Mouse (Mus musculus) CH12.LX (cell line): ENCODE results near the gene Pou5f1. TPM values are rescaled to one million over a fixed set of nuclear protein-coding genes. Genes with fewer than 3 reads are reported as not detected.

Source experiments
- DNase-seq: peaks from one replicate; pipeline ENCODE4 v3.0.0-alpha.2; 2013; ENCODE audit errors: extremely low read depth
- H3K27ac ChIP-seq: 2 replicates; pipeline ENCODE4 v1.5.1; 2012; ENCODE audit warnings: low read depth, mild to moderate bottlenecking, control low read depth, moderate library complexity; ENCODE audit not compliant: insufficient read depth
- H3K27me3 ChIP-seq: replicated peaks from 2 replicates; pipeline ENCODE3; 2012; ENCODE audit warnings: inconsistent platforms
- H3K36me3 ChIP-seq, 2 experiments: replicated peaks in 1 of 2; 2 replicates each; pipeline versions ENCODE3 to v1.6.1; 2012; ENCODE audit warnings: inconsistent platforms in 1 of 2, low read length in 1 of 2, mild to moderate bottlenecking in 1 of 2, mixed read lengths in 1 of 2, moderate library complexity in 1 of 2; ENCODE audit not compliant: control insufficient read depth in 1 of 2, insufficient read depth in 1 of 2
- H3K4me1 ChIP-seq, 2 experiments: 2 replicates each; pipeline ENCODE4 v1.6.1; 2012; ENCODE audit warnings: inconsistent platforms in 1 of 2, moderate library complexity in 1 of 2; ENCODE audit not compliant: insufficient read depth in 2 of 2, control insufficient read depth in 1 of 2
- H3K4me2 ChIP-seq: 2 replicates; pipeline ENCODE4 v1.6.1; 2012; ENCODE audit warnings: low read depth, mild to moderate bottlenecking, control low read depth; ENCODE audit not compliant: poor library complexity, insufficient read depth, severe bottlenecking
- H3K4me3 ChIP-seq, 3 experiments: fragments of 150-350 bp in 1 of 3; sonication (generic) in 1 of 3; replicated peaks in 1 of 3; 2 replicates each; pipeline versions ENCODE3 to v1.5.1; 2011 to 2012; ENCODE audit warnings: low read depth in 2 of 3, low read length in 2 of 3, mild to moderate bottlenecking in 2 of 3, moderate library complexity in 2 of 3, control low read depth in 1 of 3, improper control_type of control experiment in 1 of 3, inconsistent platforms in 1 of 3, mixed read lengths in 1 of 3; ENCODE audit not compliant: poor library complexity in 1 of 3
- H3K79me2 ChIP-seq: replicated peaks from 2 replicates; pipeline ENCODE4 v1.6.1; 2012; ENCODE audit warnings: mild to moderate bottlenecking, moderate library complexity; ENCODE audit not compliant: control insufficient read depth, poor library complexity, insufficient read depth, severe bottlenecking; ENCODE audit errors: extremely low read depth
- H3K9ac ChIP-seq: 2 replicates; pipeline ENCODE4 v1.6.1; 2012; ENCODE audit warnings: low read depth, mild to moderate bottlenecking, control low read depth, moderate library complexity; ENCODE audit not compliant: insufficient read depth
- H3K9me3 ChIP-seq: replicated peaks from 2 replicates; pipeline ENCODE3; 2012; ENCODE audit warnings: low read length, inconsistent platforms, mixed read lengths
- CTCF ChIP-seq, 2 experiments: IDR thresholded peaks in 1 of 2; conservative IDR thresholded peaks in 1 of 2; 2 replicates each; pipeline ENCODE4 v1.5.1; 2011 to 2012; ENCODE audit warnings: low read depth in 2 of 2, low read length in 2 of 2, improper control_type of control experiment in 1 of 2, inconsistent platforms in 1 of 2, mild to moderate bottlenecking in 1 of 2, moderate library complexity in 1 of 2
- E2F4 ChIP-seq: IDR thresholded peaks from 2 replicates; pipeline ENCODE4 v1.6.1; 2011; ENCODE audit warnings: low read depth, low read length, improper control_type of control experiment; ENCODE audit not compliant: insufficient replicate concordance
- EP300 ChIP-seq: IDR thresholded peaks from 2 replicates; pipeline ENCODE4 v1.6.1; 2011; ENCODE audit warnings: low read length, improper control_type of control experiment
- GABPA ChIP-seq: IDR thresholded peaks from 2 replicates; pipeline ENCODE4 v1.6.1; 2012; ENCODE audit warnings: low read depth, low read length, improper control_type of control experiment, inconsistent platforms; ENCODE audit not compliant: insufficient replicate concordance
- HCFC1 ChIP-seq: IDR thresholded peaks from 2 replicates; pipeline ENCODE4 v1.6.1; 2012; ENCODE audit warnings: low read depth, mild to moderate bottlenecking, inconsistent platforms, low read length, improper control_type of control experiment
- JUN ChIP-seq: IDR thresholded peaks from 2 replicates; pipeline ENCODE4 v1.6.1; 2011; ENCODE audit warnings: low read depth, mild to moderate bottlenecking, low read length, improper control_type of control experiment, moderate library complexity; ENCODE audit not compliant: insufficient read depth
- JUND ChIP-seq: conservative IDR thresholded peaks from 2 replicates; pipeline ENCODE4 v1.6.1; 2011; ENCODE audit warnings: low read depth, low read length, improper control_type of control experiment
- KAT2A ChIP-seq: IDR thresholded peaks from 2 replicates; pipeline ENCODE4 v1.6.1; 2012; ENCODE audit warnings: low read length, improper control_type of control experiment, inconsistent platforms; ENCODE audit not compliant: insufficient replicate concordance
- MAFK ChIP-seq: IDR thresholded peaks from 2 replicates; pipeline ENCODE4 v1.6.1; 2011; ENCODE audit warnings: low read length, improper control_type of control experiment; ENCODE audit not compliant: insufficient replicate concordance
- MAX ChIP-seq: IDR thresholded peaks from 2 replicates; pipeline ENCODE4 v1.6.1; 2011; ENCODE audit warnings: low read length, improper control_type of control experiment
- MYC ChIP-seq: IDR thresholded peaks from 2 replicates; pipeline ENCODE4 v1.6.1; 2011; ENCODE audit warnings: low read depth, mild to moderate bottlenecking, improper control_type of control experiment, low read length
- PAX5 ChIP-seq: IDR thresholded peaks from 2 replicates; pipeline ENCODE4 v1.6.1; 2012; ENCODE audit warnings: low read length, inconsistent platforms, mixed read lengths
- POLR2A ChIP-seq: IDR thresholded peaks from 2 replicates; pipeline ENCODE4 v1.6.1; 2011; ENCODE audit warnings: low read depth, mild to moderate bottlenecking, improper control_type of control experiment, low read length
- POLR2AphosphoS2 ChIP-seq: IDR thresholded peaks from 2 replicates; pipeline ENCODE4 v1.6.1; 2011; ENCODE audit warnings: low read depth, low read length, improper control_type of control experiment
- RCOR1 ChIP-seq: conservative IDR thresholded peaks from 2 replicates; pipeline ENCODE4 v1.6.1; 2012; ENCODE audit warnings: low read depth, mild to moderate bottlenecking, inconsistent platforms, low read length, improper control_type of control experiment
- SIN3A ChIP-seq: IDR thresholded peaks from 2 replicates; pipeline ENCODE4 v1.6.1; 2012; ENCODE audit warnings: low read length, improper control_type of control experiment, inconsistent platforms
- TBP ChIP-seq: conservative IDR thresholded peaks from 2 replicates; pipeline ENCODE4 v1.6.1; 2011; ENCODE audit warnings: low read depth, low read length, improper control_type of control experiment
- TCF12 ChIP-seq: IDR thresholded peaks from 2 replicates; pipeline ENCODE4 v1.6.1; 2014; ENCODE audit warnings: low read depth, mild to moderate bottlenecking, inconsistent platforms, low read length, improper control_type of control experiment
- USF1 ChIP-seq: IDR thresholded peaks from 2 replicates; pipeline ENCODE4 v1.6.1; 2014; ENCODE audit warnings: low read depth, mild to moderate bottlenecking, inconsistent platforms, low read length, improper control_type of control experiment
- USF2 ChIP-seq: conservative IDR thresholded peaks from 2 replicates; pipeline ENCODE4 v1.6.1; 2011; ENCODE audit warnings: low read depth, low read length, improper control_type of control experiment
- ZC3H11A ChIP-seq: IDR thresholded peaks from 2 replicates; pipeline ENCODE4 v1.6.1; 2012; ENCODE audit warnings: low read depth, mild to moderate bottlenecking, inconsistent platforms, low read length, improper control_type of control experiment
- ZKSCAN1 ChIP-seq: IDR thresholded peaks from 2 replicates; pipeline ENCODE4 v1.6.1; 2012; ENCODE audit warnings: low read depth, inconsistent platforms, low read length, improper control_type of control experiment, borderline replicate concordance
- ZMIZ1 ChIP-seq: IDR thresholded peaks from 2 replicates; pipeline ENCODE4 v1.6.1; 2012; ENCODE audit warnings: low read depth, mild to moderate bottlenecking, inconsistent platforms, low read length, improper control_type of control experiment
- dilution Hi-C: fragments of 300-500 bp; cut with MboI; formaldehyde crosslinking; loops from 2 replicates; pipeline ENCODE4 v1.14.3; 2020; ENCODE audit warnings: low sequenced_read_pairs; ENCODE audit not compliant: extremely low pct_unique_long_range_greater_than_20kb, extremely low pct_ligation_motif_present
- in situ Hi-C: fragments of 300-500 bp; cut with MboI; formaldehyde crosslinking; loops from 3 replicates; pipeline ENCODE4 v1.14.3; 2019; ENCODE audit warnings: low sequenced_read_pairs, low pct_ligation_motif_present, low pct_unique_long_range_greater_than_20kb, mixed read lengths
- polyA plus RNA-seq: library from polyadenylated mRNA; unstranded; fragments of >175 nt; gene quantifications from 2 replicates; pipeline ENCODE4 v1.2.1, GENCODE M21; 2012; ENCODE audit warnings: low read depth; ENCODE audit not compliant: insufficient read length
- total RNA-seq, 2 experiments: library from RNA; depleted of rRNA; stranded (reverse); fragments of 300-350 nt in 1 of 2; fragments of >200 nt in 1 of 2; gene quantifications; 2 replicates each; pipeline ENCODE4 v1.2.3; 2012 to 2014

Gene Pou5f1
- total and polyA plus RNA-seq, 3 experiments: 0.13 TPM; not detected in 2

GRCm38 (mm10) chr17:35497124-35497523 is 8.7 kb upstream of the Pou5f1 start:
- Histone ChIP-seq H3K4me3 (no peak overlapping the region), H3K9ac (no peak overlapping the region), H3K4me1 (no peaks in the 10 kb centered on the region), H3K9me3 (no peaks in the 10 kb centered on the region), H3K27me3 (peaks cover 5% of the 10 kb centered on the region), H3K4me2 (no peak overlapping the region), H3K79me2 (no peaks in the 10 kb centered on the region), H3K27ac (no peak overlapping the region), H3K36me3 (no peaks in the 10 kb centered on the region)
- no peak for DNase-seq
- in situ Hi-C loops (no loop called here), dilution Hi-C loops (no loop called here)
- TF ChIP-seq USF1: no peak
- TF ChIP-seq ZMIZ1: no peak
- no peak for TF ChIP-seq ZKSCAN1
- TF ChIP-seq USF2: no peak
- TF ChIP-seq MAX: no peak
- no peak for TF ChIP-seq E2F4
- TF ChIP-seq PAX5: no peak
- no peak for TF ChIP-seq GABPA
- no peak for TF ChIP-seq JUND
- TF ChIP-seq CTCF (conservative IDR thresholded peaks at IDR 0.05 in 1 of 2, IDR thresholded peaks at IDR 0.05 in 1 of 2; ENCODE audit: low read depth in 2 of 2, low read length in 2 of 2): no peak
- TF ChIP-seq RCOR1: no peak
- TF ChIP-seq TCF12: no peak
- no peak for TF ChIP-seq EP300

DNA sequence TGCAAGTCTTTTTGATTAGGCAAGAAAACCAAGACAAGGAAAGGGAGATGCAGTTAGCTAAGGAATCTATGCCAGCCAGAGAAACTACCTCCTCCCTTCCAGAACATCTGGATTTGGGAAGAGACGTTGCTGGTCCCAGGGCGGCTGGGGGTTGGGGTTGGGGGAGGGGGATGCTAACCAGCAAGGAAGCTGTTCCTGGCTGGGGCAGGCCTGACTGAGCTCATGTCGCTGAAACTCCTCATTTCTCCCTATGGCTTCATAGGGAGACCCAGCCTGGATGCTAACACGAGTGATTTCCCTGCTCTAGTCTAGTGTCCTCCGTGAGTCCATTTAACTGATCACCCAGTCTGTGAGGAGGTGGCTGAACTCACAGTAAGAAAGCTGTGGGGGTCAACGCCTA is 3.6 kb upstream of the Pou5f1 start:
- dilution Hi-C loops: no loop called here
- H3K9ac ChIP-seq: no peak overlapping the region

GRCm38 (mm10) chr17:35502762-35503161 is 3.1 kb upstream of the Pou5f1 start:
- Histone ChIP-seq H3K4me3 (no peak overlapping the region), H3K27me3 (peaks cover 9% of the 10 kb centered on the region), H3K4me1 (peaks cover 0 to 6% of the 10 kb centered on the region in 2 experiments; a peak in 1 of 4 replicates), H3K79me2 (no peaks in the 10 kb centered on the region), H3K4me2 (no peak overlapping the region), H3K27ac (no peak overlapping the region), H3K9ac (no peak overlapping the region)
- in situ Hi-C loops: no loop called here
- no peak for DNase-seq
- TF ChIP-seq JUN (no peak), ZC3H11A (no peak), KAT2A (no peak), PAX5 (no peak), GABPA (no peak), SIN3A (no peak), MAFK (no peak), POLR2A (no peak), HCFC1 (no peak), TBP (no peak), POLR2AphosphoS2 (no peak)
- TF ChIP-seq, all 38 proteins: peak for 0
- Histone ChIP-seq H3K36me3 (no peaks in the 10 kb centered on the region), H3K9me3 (no peaks in the 10 kb centered on the region)
- dilution Hi-C loops: no loop called here

More for the DNA sequence above, 3.6 kb upstream of the Pou5f1 start:
- H3K36me3 ChIP-seq: no peaks in the 10 kb centered on the region
- H3K27me3 ChIP-seq: peaks cover 9% of the 10 kb centered on the region
- H3K4me2 ChIP-seq: no peak overlapping the region
- DNase-seq: no peak
- no peak for TF ChIP-seq MYC
- H3K79me2 ChIP-seq: no peaks in the 10 kb centered on the region
- H3K9me3 ChIP-seq: no peaks in the 10 kb centered on the region
- in situ Hi-C loops: no loop called here
- H3K27ac ChIP-seq: no peak overlapping the region
- H3K4me1 ChIP-seq: peaks cover 0 to 6% of the 10 kb centered on the region in 2 experiments; a peak in 1 of 4 replicates
- H3K4me3 ChIP-seq: no peak overlapping the region
